Mouse (Mus musculus) brain, adult 2 months (tissue): Measurements from ENCODE around the gene Mafg.

Experiments
- DNase-seq: peaks from one replicate; pipeline ENCODE4 v3.0.0; 2011; ENCODE audit warnings: low read depth, low spot score

The Mafg gene

DNA sequence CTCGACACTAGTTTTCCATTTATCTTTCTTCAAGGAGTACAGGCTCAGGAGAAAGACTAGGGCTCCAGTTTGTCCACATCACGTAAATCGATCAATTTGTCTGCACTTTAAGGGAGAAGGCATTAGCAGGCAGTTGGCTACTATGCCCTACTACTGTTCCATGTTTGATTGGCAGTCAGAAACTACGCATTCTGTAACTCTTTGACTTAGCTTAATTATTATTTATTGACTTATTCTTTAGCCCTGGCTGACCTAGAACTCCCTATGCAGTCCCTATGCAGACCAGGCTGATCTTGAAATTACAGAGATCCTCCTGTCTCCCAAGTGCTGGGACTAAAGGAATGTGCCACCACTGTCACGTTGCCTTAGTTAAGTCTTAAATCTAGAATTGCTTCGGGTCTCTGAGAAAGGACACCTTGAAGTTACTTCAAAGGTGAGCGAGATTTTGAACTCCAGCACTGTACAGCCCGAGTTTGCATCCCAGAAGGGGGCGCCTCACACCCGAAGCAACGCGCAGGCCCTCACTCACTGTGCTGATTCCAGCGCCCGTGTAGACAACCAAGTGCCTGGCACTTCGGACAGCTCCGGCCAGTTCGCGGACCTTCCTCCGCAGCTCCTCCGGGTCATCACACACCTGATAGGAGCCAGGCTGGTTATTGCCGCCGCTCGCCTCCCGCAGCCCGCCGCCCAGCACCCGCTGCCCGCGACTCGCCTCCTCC is 9.3 kb downstream of the Mafg start:
- DNase-seq = peak; percentile 78

DNA sequence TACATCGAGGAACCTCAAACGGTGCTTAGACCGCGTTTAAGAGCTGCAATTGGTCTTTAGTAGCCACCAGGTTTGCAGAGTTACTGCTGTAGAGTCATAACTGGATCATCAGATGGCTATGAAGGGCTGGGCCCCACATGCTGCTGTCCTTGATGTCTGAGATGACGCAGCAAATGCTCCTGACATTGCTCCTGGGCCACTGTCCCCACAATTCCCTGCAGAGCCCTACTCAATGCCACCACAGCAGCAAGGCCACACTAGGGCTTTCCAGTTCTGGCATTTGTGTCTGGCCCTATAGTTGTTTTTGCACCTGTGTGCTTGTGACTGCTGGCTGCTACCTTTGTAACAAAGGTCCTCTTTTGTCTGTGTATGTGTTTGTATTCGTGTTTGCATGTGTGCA is 10.6 kb downstream of the Mafg start:
- DNase-seq = no peak

DNA sequence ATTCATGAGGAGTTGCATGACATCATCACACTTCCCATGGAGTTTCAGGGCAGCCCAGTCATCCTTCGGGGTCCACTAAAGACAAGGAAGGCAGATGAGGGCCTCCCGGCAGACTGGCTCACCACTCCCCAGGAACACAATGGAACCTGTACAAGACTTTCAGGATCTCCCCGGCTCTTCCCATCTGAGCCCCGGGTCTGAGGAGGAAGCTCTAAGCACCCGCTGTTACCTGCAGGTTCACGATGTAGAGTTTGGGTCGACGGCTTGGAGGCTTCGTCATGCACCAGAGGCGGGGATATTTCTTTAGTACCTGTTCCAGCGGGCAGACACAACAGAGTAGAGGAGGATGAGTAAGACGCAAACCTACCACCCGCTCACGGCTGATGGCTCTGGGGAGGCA is 13.2 kb downstream of the Mafg start:
- DNase-seq = no peak

DNA sequence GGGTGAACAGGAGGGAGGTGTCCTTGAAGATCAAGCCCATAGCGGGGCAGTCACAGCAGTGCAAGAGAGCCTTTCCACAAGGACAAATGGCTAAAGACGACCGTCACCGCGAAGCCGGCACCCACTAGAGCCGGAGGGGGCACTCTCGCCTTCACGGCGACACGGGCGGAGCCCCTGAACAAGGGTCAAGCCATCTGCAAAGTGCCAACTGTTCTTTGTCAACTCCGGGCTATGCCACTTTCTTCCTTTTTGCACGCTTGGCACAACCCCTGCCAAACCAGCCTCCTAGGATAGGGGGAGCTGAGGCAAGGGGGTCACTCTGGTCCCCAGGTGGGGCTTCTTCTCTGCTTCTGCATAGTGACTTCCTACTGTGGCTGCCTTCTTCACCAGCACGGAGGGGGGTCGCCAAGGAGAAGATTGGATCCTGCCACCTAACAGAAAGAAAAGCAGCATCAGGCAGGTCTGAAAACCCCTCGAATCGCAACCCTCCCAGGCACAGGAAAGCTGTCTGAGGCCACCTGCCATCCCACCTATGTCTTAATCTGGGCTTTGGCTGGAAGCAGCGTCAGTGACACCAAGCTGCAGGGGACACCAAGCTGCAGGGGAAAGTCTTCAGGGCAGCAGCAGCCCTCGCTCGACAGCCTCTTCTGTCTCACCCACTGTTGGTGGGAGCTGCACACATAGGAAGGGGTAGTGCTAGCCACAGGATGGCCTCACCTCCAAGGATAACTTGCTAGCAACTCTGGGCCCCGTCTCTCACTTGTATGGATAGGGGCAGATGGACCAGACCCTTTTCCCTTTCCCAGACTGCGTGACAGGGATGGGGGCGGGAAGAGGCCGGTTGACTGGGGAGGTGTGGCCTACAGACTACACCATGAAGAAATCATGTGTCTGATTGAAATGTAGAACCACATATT is 14.5 kb downstream of the Mafg start:
- DNase-seq = no peak

- DNase-seq = peak; percentile 96
These were observed 15.8 kb downstream of the Mafg start, which contains the start of gene Pcyt2 for GRCm38 (mm10) chr11:120617519-120618112. Gene Pcyt2 (minus strand): TSS chr11:120617936.

DNA sequence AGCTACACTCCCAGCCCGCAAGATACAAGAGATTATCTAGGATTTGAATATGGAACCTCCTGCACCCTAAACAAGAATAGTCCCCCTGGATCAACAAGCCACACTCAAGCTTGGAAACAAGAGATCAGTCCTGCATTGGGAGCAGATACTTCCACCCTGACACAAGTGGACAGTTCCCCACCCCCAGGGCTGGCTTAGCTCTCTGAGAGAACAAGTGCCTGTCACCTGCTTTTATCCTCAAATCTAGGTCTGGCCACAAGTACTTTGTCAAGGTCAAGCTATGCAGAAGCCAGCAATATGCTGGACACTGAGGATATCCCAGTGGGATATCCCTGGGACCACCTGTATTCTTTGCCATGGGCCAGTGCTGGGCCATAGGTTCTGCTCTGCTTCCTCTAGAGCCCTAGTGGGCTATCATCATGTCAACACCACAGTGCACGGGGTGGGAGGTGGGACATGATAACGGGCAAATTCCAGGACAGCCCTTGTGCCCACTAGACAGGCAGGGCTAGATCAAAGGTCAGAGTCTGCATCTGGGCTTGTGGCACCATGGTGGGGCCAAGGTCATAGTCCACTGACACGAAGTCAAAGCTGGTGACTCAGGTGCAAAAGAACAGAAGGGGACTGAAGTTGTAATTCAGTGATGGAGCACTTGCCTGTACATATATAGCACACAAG is 16.6 kb downstream of the Mafg start:
- no peak for DNase-seq

GRCm38 (mm10) chr11:120615606-120616203 is 17.7 kb downstream of the Mafg start:
- no peak for DNase-seq

GRCm38 (mm10) chr11:120615167-120615566 is 18.2 kb downstream of the Mafg start:
- no peak for DNase-seq

DNA sequence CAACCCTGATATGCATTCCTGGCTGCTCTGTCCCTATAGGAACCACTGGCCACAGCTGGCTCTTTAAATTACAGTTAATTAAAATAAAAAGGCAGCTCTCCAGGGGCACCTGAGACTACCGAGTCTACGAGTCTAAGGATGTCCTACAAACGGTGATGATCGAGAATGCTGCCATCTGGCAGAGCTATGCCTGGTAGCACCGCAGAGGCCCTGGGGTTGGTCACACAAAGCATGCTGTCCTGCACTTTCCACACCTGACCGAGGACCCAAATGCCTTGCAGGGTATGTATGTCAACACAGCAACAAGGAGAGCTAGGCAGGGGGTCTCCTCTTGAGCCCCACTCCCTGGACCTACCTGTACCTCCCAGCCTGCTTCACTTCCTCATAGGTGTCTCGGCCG is 19.4 kb downstream of the Mafg start:
- DNase-seq = no peak

- DNase-seq = no peak
These were observed 19.9 kb downstream of the Mafg start for GRCm38 (mm10) chr11:120613481-120613972.

GRCm38 (mm10) chr11:120612763-120613162 is 20.6 kb downstream of the Mafg start:
- DNase-seq = peak; percentile 90

DNA sequence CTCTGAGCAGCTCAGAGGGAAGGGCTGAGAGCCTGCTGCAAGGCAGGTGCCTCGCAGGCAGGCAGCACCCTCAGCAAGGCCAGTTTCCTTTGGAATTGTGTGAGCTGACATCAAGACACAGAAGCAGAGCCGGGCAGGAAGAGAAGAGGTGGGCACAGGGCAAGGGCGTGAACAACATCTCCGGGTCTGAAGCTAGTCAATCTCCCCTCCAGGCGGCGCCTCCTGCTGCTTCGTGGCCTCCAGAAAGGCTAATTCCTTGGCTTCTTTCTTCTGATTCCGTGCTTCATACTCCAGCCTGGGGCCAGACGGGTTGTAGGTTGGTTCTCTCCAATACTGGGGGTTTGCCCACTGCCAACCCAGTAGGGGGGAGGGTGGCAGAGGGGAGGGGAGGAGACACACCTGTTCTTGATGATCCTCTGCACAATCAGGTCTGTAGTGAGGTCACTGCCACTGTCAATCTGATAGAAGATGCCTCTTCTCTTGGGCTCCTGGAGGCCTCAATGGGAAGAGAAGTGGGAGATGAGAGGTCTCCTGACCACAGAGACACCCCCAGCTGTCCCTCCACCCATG is 22.8 kb downstream of the Mafg start:
- no peak for DNase-seq

DNA sequence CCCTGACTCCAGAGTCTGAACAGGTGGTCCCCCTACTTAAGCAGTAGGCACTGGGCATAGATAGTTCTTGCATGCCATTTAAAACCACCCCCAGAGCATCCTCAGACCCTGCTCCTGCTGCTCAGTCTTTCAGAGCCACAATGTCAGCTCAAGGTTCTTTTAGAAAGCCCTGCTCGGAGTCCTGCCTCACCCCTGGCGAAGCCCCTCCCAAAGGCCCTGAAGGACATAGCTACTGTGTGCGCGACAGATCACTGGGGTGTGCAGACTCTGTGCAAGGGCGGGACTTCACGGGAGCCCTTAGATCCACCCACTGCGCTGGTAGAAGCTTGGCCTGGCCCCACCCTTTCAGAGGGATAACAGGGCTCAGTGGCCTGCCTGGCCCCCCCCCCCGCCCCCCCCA is 24.1 kb downstream of the Mafg start:
- no peak for DNase-seq

- DNase-seq = no peak
These were observed 25.0 kb downstream of the Mafg start, which contains the start of gene Npb for GRCm38 (mm10) chr11:120608241-120609034. Gene Npb (plus strand): TSS chr11:120608477.

DNA sequence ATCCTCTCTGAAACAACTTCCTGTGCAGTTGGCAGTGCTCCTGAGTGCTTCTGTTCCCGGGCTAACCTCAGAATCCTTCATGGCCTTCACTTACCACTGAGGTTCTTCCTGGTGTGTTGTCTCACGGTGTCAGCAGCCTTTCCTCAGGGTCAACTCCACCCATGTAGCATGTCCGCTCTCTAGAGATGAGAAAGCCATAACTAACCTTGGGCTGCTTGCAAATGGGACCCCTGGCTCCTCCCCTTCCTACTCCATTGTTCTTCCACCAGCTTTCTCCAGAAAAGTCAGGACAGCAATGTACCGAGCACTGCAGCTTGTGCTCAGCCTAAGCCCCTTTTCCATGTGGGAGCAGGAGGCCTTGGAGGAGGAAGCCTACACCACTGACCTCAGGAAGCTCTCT is 26.6 kb downstream of the Mafg start:
- no peak for DNase-seq

- DNase-seq = no peak
These were observed 27.7 kb downstream of the Mafg start for GRCm38 (mm10) chr11:120605667-120606066.

GRCm38 (mm10) chr11:120603545-120603944 is 29.9 kb downstream of the Mafg start:
- no peak for DNase-seq

GRCm38 (mm10) chr11:120600716-120601115 is 32.7 kb downstream of the Mafg start:
- DNase-seq = no peak

DNA sequence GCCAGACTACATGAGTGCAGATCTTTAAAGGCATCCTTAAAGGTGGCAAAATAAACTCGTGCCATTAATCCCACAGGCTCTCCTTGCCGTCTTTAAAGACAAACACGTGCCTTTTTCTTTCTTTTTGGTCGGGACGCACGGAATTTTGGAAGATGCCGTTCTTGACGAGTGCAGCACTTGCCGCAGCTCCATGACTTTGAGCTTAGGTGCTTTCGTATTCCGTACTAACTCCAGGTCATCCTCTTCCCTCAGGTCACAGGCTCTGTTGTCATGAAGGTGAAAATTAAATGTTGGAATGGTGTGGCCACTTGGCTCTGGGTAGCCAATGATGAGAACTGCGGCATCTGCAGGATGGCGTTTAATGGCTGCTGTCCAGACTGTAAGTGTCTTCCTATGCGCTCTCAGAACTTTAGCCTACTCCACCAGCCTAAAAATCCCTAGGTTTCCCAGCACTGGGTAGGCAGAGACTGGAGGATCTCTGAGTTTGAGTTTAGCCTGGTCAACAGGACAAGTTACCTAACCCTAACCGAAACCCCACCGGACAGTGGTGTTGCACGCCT is 34.3 kb downstream of the Mafg start:
- no peak for DNase-seq
